Mouse (Mus musculus): Measurements from ENCODE around the gene Prrt1. TPM values are rescaled to one million over a fixed set of nuclear protein-coding genes. Genes with fewer than 3 reads are reported as not detected.

Gene Prrt1
- polyA plus RNA-seq, 1 experiment from 2014 or later = 0.64 TPM

DNA sequence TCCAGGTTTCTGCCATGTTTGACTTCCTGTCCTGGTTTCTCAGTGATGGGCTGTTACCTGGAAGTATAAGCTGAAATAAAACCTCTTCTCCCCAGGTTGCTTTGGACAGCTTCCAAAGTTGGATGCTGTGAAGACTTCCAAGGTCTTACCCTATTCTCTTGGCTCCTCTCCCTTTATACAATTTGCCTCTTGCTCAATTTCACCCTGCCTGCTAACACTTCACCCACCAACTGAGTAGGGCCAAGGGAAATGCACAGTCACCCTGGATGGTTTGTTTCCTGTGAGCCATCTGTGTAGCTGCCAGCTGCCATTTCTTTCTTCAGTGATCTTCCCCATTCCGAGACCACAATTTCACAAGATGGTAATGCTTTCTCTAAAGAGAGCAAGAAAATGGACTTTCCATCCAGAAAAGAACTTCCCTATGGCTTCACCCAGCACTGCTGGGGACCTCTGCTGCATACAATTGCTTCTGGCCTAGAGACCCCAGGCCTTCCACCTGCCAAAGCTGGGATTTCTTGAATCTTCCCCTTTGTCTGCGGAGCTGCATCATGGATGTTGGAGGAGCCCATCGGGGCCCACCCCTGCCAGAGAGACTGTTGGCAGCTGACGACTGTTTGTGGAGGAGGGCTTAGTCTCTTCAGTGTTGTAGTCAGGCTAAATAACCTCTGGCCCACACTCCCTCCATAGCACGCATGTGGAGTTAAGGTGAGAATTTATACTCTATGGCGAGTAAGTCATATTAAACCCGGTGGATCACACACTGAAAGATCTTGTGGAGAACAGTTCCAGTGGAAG, 10.3 kb downstream of the Prrt1 start:
- Histone ChIP-seq H3K27me3 (replicated peaks; ENCODE audit: control insufficient read depth, insufficient read depth, low read length) (no peaks in the 10 kb centered on the region), H3K36me3 (ENCODE audit: control insufficient read depth, insufficient read depth, low read length) (no peaks in the 10 kb centered on the region), H3K9ac (ENCODE audit: low read depth, low read length) (no peak overlapping the region), H3K9me3 (ENCODE audit: control insufficient read depth, low read length) (no peaks in the 10 kb centered on the region), H3K4me2 (ENCODE audit: low read depth, low read length) (no peak overlapping the region), H3K4me3 (ENCODE audit: low read depth, low read length) (no peak overlapping the region), H3K27ac (replicated peaks; ENCODE audit: low read depth, low read length) (no peak overlapping the region), H3K4me1 (ENCODE audit: control insufficient read depth, insufficient read depth, low read length) (peaks cover 14% of the 10 kb centered on the region; the same call in 1 of the 2 replicates)
- 77% methylated on average over 7 of the region's 7 CpGs for WGBS
- DNase-seq (ENCODE audit: low spot score) (no peak), ATAC-seq (ENCODE audit: low read depth) (no peak)

GRCm38 (mm10) chr17:34640778-34641601, 11.7 kb downstream of the Prrt1 start:
- ATAC-seq (ENCODE audit: low read depth) (peak; percentile 56), DNase-seq (ENCODE audit: low spot score) (peak; percentile 84)
- no peaks in the 10 kb centered on the region for H3K27me3 ChIP-seq (replicated peaks; ENCODE audit: control insufficient read depth, insufficient read depth, low read length)
- 10% methylated on average over 11 of the region's 11 CpGs for WGBS
- no peak overlapping the region for H3K4me3 ChIP-seq (ENCODE audit: low read depth, low read length)
- peak overlapping the region; percentile 50 for H3K9ac ChIP-seq (ENCODE audit: low read depth, low read length)
- H3K4me2 ChIP-seq (ENCODE audit: low read depth, low read length) = peak overlapping the region; percentile 28; the same call in 1 of the 2 replicates
- peak overlapping the region; percentile 81 for H3K27ac ChIP-seq (replicated peaks; ENCODE audit: low read depth, low read length)
- H3K4me1 ChIP-seq (ENCODE audit: control insufficient read depth, insufficient read depth, low read length) = peaks cover 21% of the 10 kb centered on the region
- no peaks in the 10 kb centered on the region for H3K36me3 ChIP-seq (ENCODE audit: control insufficient read depth, insufficient read depth, low read length)
- no peaks in the 10 kb centered on the region for H3K9me3 ChIP-seq (ENCODE audit: control insufficient read depth, low read length)

GRCm38 (mm10) chr17:34641945-34642344, 12.6 kb downstream of the Prrt1 start:
- no peaks in the 10 kb centered on the region for H3K36me3 ChIP-seq (ENCODE audit: control insufficient read depth, insufficient read depth, low read length)
- no peak for ATAC-seq (ENCODE audit: low read depth)

DNA sequence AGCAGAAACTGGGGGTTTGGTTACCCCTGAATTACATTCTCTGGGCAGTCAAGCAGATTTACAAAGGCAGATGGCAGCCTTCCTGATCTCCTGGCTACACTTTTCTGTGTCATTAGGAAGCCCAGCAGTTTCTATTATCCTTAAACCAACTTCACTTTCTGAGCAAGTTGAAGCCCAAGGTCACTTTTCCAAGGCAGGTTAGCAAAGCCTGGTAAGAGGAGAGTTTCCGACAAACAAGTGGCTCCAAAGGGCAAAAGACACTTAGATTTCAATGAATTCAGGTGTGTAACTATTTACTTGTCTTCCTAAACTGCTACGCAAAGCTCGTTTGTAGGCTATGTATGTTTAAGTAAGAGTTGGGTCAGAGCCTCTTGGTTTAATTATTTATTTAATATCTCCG, 14.0 kb downstream of the Prrt1 start:
- Histone ChIP-seq H3K4me1 (ENCODE audit: control insufficient read depth, insufficient read depth, low read length) (peaks cover 32% of the 10 kb centered on the region), H3K4me2 (ENCODE audit: low read depth, low read length) (no peak overlapping the region), H3K27ac (replicated peaks; ENCODE audit: low read depth, low read length) (no peak overlapping the region), H3K27me3 (replicated peaks; ENCODE audit: control insufficient read depth, insufficient read depth, low read length) (no peaks in the 10 kb centered on the region), H3K9me3 (ENCODE audit: control insufficient read depth, low read length) (no peaks in the 10 kb centered on the region), H3K4me3 (ENCODE audit: low read depth, low read length) (no peak overlapping the region), H3K9ac (ENCODE audit: low read depth, low read length) (no peak overlapping the region), H3K36me3 (ENCODE audit: control insufficient read depth, insufficient read depth, low read length) (no peaks in the 10 kb centered on the region)
- WGBS = 88% methylated on average over 4 of the region's 4 CpGs
- DNase-seq (ENCODE audit: low spot score) (no peak), ATAC-seq (ENCODE audit: low read depth) (no peak)

More at GRCm38 (mm10) chr17:34641945-34642344, 12.6 kb downstream of the Prrt1 start:
- DNase-seq (ENCODE audit: low spot score) = no peak
- Histone ChIP-seq H3K27ac (replicated peaks; ENCODE audit: low read depth, low read length) (no peak overlapping the region; the same call in 1 of the 2 replicates), H3K27me3 (replicated peaks; ENCODE audit: control insufficient read depth, insufficient read depth, low read length) (no peaks in the 10 kb centered on the region), H3K4me1 (ENCODE audit: control insufficient read depth, insufficient read depth, low read length) (peaks cover 26% of the 10 kb centered on the region), H3K9me3 (ENCODE audit: control insufficient read depth, low read length) (no peaks in the 10 kb centered on the region), H3K9ac (ENCODE audit: low read depth, low read length) (no peak overlapping the region), H3K4me2 (ENCODE audit: low read depth, low read length) (no peak overlapping the region), H3K4me3 (ENCODE audit: low read depth, low read length) (no peak overlapping the region)
- WGBS = 41% methylated on average over 3 of the region's 3 CpGs

DNA sequence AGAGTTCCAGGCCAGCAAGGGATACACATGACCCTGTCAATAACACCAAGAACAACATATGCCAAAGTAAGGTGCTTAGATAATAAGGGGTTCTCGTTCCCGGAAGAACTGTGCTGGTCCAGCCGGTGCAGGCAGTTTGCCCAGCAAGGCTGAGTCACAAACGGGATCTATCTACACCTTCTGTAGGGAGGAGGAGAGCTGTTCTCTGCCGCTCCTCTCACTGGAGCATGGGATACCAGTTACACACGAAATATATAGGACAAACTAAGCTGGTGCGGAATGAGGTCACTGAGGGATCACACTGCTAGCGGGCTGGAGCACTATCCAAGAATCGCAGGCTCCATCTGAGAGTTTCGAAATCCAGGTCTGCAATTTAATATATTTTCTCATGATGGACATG, 14.6 kb downstream of the Prrt1 start:
- Histone ChIP-seq H3K4me2 (ENCODE audit: low read depth, low read length) (no peak overlapping the region), H3K9ac (ENCODE audit: low read depth, low read length) (no peak overlapping the region), H3K27ac (replicated peaks; ENCODE audit: low read depth, low read length) (no peak overlapping the region), H3K9me3 (ENCODE audit: control insufficient read depth, low read length) (no peaks in the 10 kb centered on the region), H3K4me3 (ENCODE audit: low read depth, low read length) (no peak overlapping the region), H3K4me1 (ENCODE audit: control insufficient read depth, insufficient read depth, low read length) (peaks cover 32% of the 10 kb centered on the region), H3K36me3 (ENCODE audit: control insufficient read depth, insufficient read depth, low read length) (0 out of 2 replicates have a peak, but pooled peaks cover under 1% of the 10 kb centered on the region), H3K27me3 (replicated peaks; ENCODE audit: control insufficient read depth, insufficient read depth, low read length) (no peaks in the 10 kb centered on the region)
- WGBS = 81% methylated on average over 10 of the region's 10 CpGs
- ATAC-seq (ENCODE audit: low read depth) (no peak), DNase-seq (ENCODE audit: low spot score) (no peak)

- no peaks in the 10 kb centered on the region for H3K9me3 ChIP-seq (ENCODE audit: control insufficient read depth, low read length)
- under 1% methylated on average over 16 of the region's 16 CpGs for WGBS
- peak; percentile 80 for ATAC-seq (ENCODE audit: low read depth)
Observed at GRCm38 (mm10) chr17:34644608-34645007, 15.3 kb downstream of the Prrt1 start, which contains the start of gene Fkbpl. Gene Fkbpl, plus strand, starts transcription at chr17:34644764.

DNA sequence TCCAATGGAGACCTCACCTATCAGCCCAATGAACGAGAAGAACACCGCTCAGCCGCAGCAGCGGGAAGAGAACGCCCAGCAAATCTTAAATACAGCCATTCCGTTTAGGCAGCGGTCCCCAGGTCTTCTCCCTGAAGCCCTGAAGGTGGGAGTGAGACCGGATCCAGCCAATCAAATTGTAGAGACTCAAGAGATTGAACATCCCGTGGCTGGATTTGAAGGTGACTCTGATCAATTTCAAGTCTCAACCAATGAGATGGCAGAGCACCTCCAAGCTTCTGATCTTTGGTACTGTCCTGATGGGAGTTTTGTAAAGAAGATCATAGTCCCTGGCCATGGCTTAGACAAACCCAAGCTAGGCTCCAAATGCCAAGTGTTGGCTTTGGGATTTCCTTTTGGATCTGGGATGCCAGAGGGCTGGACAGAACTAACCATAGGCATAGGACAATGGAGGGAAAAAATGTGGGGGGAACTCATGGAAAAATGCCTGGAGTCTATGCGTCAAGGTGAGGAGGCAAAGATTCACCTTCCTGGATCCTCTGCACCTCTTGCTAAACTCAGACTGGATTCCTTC, 16.0 kb downstream of the Prrt1 start:
- Histone ChIP-seq H3K36me3 (ENCODE audit: control insufficient read depth, insufficient read depth, low read length) (peaks cover 10% of the 10 kb centered on the region), H3K27me3 (replicated peaks; ENCODE audit: control insufficient read depth, insufficient read depth, low read length) (no peaks in the 10 kb centered on the region), H3K4me1 (ENCODE audit: control insufficient read depth, insufficient read depth, low read length) (peaks cover 29% of the 10 kb centered on the region), H3K9me3 (ENCODE audit: control insufficient read depth, low read length) (no peaks in the 10 kb centered on the region), H3K4me3 (ENCODE audit: low read depth, low read length) (peak overlapping the region; percentile 64), H3K27ac (replicated peaks; ENCODE audit: low read depth, low read length) (peak overlapping the region; percentile 64), H3K9ac (ENCODE audit: low read depth, low read length) (peak overlapping the region; percentile 71), H3K4me2 (ENCODE audit: low read depth, low read length) (peak overlapping the region; percentile 69)
- no peak for ATAC-seq (ENCODE audit: low read depth)
- WGBS = 49% methylated on average over 10 of the region's 10 CpGs
- DNase-seq (ENCODE audit: low spot score) = no peak

More at GRCm38 (mm10) chr17:34644608-34645007, 15.3 kb downstream of the Prrt1 start, which contains the start of gene Fkbpl:
- peak; percentile 98 for DNase-seq (ENCODE audit: low spot score)
- Histone ChIP-seq H3K27ac (replicated peaks; ENCODE audit: low read depth, low read length) (peak within 1 kb of the TSS; percentile 64), H3K4me2 (ENCODE audit: low read depth, low read length) (peak within 1 kb of the TSS; percentile 69), H3K4me3 (ENCODE audit: low read depth, low read length) (peak within 1 kb of the TSS; percentile 64), H3K27me3 (replicated peaks; ENCODE audit: control insufficient read depth, insufficient read depth, low read length) (no peaks in the 10 kb centered on the region), H3K9ac (ENCODE audit: low read depth, low read length) (peak within 1 kb of the TSS; percentile 71), H3K36me3 (ENCODE audit: control insufficient read depth, insufficient read depth, low read length) (0 out of 2 replicates have a peak, but pooled peaks cover 6% of the 10 kb centered on the region), H3K4me1 (ENCODE audit: control insufficient read depth, insufficient read depth, low read length) (peaks cover 32% of the 10 kb centered on the region)

GRCm38 (mm10) chr17:34645831-34646511, 16.6 kb downstream of the Prrt1 start:
- Histone ChIP-seq H3K27me3 (replicated peaks; ENCODE audit: control insufficient read depth, insufficient read depth, low read length) (no peaks in the 10 kb centered on the region), H3K4me2 (ENCODE audit: low read depth, low read length) (peak overlapping the region; percentile 25; the same call in 1 of the 2 replicates), H3K9me3 (ENCODE audit: control insufficient read depth, low read length) (no peaks in the 10 kb centered on the region), H3K4me3 (ENCODE audit: low read depth, low read length) (no peak overlapping the region), H3K9ac (ENCODE audit: low read depth, low read length) (no peak overlapping the region), H3K4me1 (ENCODE audit: control insufficient read depth, insufficient read depth, low read length) (peaks cover 23% of the 10 kb centered on the region), H3K27ac (replicated peaks; ENCODE audit: low read depth, low read length) (no peak overlapping the region), H3K36me3 (ENCODE audit: control insufficient read depth, insufficient read depth, low read length) (peaks cover 16% of the 10 kb centered on the region)
- DNase-seq (ENCODE audit: low spot score) (no peak), ATAC-seq (ENCODE audit: low read depth) (no peak)
- WGBS = 90% methylated on average over 30 of the region's 30 CpGs

Measured in embryonic facial prominence, embryonic 14.5 days (tissue).